Mouse (Mus musculus) c-Kit-positive CD71-negative TER-119-negative erythroid progenitor cells, embryonic 14.5 days (primary cell): ENCODE data around the gene Hyal1.

Source experiments
- DNase-seq: peaks from one replicate; pipeline ENCODE4 v3.0.0-alpha.2; 2013; ENCODE audit warnings: low read depth

The Hyal1 gene

DNA sequence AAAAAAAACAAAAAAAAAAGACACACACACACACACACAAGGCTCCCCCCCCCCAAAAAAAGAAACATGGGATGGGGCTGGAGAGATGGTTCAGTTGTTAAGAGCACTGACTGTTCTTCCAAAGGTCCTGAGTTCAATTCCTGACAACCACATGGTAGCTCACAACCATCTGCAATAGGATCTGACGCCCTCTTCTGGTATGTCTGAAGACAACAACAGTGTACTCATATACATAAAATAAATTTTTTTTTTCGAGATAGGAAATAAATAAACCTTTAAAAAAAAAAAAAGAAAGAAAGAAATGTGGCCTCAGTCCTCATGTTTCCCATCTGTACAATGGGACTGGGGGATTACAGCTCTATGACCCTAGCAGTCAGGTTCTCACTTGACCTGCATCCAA, 40.7 kb downstream of the Hyal1 start:
- DNase-seq, result no peak

DNA sequence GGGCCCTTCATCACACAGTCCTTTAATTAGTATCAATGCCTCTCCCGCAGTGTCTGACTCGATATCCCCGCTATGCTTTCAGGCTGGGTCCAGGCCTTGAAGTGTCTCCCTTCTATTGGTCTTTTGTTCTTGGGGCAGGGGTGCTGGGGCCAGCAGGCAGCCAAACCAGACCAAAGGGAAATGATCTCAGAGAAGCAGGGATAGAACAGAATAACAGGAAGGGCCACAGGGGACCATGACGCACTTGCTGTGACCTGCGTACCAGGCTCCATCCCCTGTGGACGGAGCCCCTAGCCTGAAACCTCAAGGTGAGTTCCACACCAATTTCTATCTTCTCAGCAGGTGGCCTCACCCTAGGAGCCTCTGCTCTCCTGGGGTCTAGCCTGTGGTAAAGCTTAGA, 41.4 kb downstream of the Hyal1 start:
- no peak for DNase-seq

DNA sequence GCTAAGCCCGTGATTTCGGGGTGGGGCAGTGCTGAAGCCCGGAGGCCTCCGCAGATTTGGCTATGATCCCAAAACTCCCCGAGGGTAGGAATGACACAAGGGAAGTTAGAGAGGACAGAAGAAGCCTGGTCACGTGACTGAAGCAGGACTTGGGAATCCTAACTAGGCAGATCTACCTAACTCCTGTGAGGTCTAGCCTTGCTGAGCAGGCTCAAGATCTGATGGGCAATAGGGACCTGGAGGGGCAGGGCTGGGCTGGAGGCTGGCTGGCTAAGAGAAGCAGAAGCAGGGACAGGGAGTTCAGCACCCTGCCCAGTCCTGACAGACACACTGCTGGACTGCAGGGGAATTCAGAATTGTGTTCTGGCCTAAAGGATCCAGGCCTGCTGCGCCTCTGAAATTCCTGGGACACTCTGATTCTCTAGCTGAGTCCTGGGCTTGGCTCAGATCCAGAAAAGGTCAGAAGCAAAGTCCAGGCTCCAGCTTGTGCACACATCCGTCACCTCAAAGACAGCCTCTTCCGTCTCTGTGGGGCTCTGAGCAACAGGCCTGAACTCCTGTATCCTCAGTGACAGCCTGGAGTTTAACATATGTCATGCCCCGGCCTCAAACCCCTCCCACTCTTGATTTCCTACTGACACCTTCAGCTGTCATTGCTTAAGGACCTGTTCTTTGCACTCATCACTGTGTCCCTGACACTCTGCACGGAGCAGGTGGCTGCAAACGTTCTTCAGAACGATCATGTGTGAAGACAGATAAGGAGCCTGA, 42.2 kb downstream of the Hyal1 start:
- no peak for DNase-seq

DNA sequence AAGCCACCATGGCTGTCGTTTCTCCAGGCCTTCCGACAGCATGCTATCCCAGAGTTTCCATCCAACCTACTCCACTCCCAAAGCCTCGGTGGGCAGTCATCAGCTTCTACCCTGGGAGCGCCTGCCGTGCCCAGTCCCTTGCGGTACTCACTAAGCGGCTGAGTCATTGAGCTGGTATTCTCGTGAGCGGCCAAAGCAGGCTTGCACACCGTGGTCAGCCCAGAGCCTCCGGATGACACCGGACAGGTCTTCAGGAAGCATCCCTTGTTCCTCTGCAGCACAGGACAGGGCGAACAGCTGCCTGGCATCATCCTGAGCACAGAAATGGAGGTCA, 42.8 kb downstream of the Hyal1 start:
- no peak for DNase-seq

- no peak for DNase-seq
These were observed 44.2 kb downstream of the Hyal1 start for GRCm38 (mm10) chr9:107620954-107621353.

GRCm38 (mm10) chr9:107624539-107624938, 47.8 kb downstream of the Hyal1 start:
- no peak for DNase-seq

- no peak for DNase-seq
These were observed 48.2 kb downstream of the Hyal1 start for GRCm38 (mm10) chr9:107624951-107625350.

DNA sequence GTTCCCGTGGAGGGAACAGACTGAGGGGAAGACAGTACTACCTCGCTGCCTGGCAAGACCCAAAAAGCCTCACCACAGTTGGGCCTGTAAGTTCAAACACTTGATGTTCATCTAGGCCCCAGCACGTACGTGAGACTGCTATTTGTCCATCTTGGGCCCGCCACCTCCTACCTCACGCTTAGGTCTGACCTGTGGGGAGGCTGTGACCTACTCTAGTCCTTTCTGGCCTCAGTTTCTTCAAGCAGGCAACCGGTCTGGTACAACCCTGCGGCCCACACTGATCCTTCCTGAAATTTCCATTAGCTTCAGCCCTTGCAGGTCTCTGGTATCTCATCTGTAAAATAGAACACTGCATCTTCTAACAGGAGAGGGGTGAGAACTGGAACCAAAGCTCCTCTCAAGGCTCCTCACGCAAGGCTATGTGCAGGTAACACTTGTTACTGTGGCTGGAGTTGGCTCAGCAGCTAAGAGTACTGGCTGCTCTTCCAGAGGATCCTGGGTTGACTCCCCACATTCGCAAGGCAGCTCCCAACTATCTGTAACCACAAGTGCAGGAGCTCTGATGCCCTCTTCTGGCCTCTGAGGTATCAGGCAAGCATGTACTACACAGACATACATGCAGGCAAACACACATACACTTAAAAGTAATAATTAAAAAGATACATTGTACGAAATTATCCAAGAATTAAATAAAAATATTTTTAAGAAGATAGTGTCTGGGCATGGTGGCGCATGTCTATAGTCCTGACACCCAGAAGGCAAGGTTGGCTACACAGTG, 48.8 kb downstream of the Hyal1 start:
- DNase-seq, result no peak

DNA sequence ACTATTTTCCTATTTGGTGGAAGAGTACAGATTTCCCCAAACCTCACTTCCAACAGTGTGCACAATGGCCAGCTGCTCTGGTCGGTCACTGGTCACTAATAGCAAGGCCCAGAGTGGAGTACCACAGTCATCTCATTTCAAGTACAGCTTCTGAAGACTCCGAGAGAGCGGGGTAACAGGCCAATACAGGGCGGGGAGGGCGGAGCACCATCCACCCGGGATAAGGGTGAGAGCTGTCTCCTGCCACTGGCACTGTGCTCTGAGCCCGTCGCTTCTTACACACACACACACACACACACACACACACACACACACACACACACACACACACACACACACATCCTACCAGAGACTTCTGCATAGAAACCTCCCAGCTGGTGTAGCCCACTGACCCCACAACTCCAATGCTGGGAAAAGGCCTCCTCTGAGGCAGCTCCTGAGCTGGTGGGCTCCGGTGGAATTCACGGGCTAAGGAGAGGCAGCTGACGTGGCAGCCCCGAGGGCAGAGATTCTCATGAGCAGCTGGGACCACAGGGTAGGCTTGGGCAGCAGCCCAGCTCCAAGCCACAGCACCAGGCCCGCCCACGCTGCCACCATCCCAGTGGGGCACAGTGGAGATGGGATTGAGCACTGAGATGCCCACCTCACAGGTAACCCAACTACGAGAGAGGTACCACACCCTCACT, 49.6 kb downstream of the Hyal1 start:
- no peak for DNase-seq

GRCm38 (mm10) chr9:107626844-107627277, 50.1 kb downstream of the Hyal1 start:
- no peak for DNase-seq

DNA sequence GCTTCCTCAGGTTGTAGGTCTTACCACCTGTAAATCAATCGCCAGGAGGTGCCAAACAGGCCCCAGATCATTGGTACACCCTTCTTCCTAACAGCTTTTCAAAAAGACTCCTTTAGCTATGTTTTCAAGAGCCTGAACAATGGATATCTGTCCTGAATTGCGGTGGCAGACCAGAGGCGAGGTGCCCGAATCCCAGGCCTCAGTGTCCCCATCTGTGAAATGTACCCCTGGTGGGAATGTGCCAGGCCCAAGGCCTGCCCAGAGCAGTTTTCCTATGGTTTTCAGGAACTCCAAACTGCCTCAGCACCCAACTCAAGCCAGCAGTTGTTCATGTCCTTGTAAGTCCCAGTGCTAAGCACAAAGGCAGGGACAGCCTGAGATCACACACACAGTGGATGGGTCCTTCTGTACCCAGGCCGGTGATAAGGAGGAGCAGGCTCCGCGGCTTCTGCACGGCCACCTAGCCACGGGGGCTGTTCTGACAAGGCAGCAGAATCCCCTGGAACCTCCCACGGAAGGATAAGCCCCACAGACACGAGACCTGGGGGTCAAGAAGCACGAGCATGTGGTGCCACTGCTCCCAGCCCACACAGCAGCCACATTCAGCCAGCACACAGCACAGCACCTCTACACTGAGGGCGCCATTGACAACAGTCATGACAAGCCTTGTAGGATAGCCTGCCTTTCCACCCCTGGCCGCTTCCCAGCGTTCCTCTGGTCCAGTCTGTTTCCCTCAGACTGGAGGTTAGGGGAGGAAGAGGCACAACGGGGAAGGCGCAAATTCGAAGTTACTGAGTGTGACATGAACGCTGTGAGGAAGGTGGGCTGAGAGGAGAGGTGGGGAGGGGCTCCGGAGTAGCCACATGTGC, 50.9 kb downstream of the Hyal1 start:
- no peak for DNase-seq

- DNase-seq, result no peak
These were observed 52.1 kb downstream of the Hyal1 start for GRCm38 (mm10) chr9:107628721-107629410.

- DNase-seq, result no peak
These were observed 52.6 kb downstream of the Hyal1 start for GRCm38 (mm10) chr9:107629411-107629730.

- DNase-seq, result no peak
These were observed 53.2 kb downstream of the Hyal1 start for GRCm38 (mm10) chr9:107629901-107630425.

- DNase-seq, result no peak
These were observed 53.8 kb downstream of the Hyal1 start for GRCm38 (mm10) chr9:107630576-107630975.
